Mouse (Mus musculus) bone marrow macrophage, adult 2 months (primary cell): ENCODE measurements around the gene Fermt3. TPM values are rescaled to one million over a fixed set of nuclear protein-coding genes. Genes with fewer than 3 reads are reported as not detected.

ENCODE experiments used
- H3K27ac ChIP-seq: 2 replicates; pipeline ENCODE4 v1.5.1; 2012; ENCODE audit warnings: low read depth, low read length; ENCODE audit not compliant: insufficient read depth
- H3K4me1 ChIP-seq: 2 replicates; pipeline ENCODE4 v1.6.1; 2012; ENCODE audit warnings: low read length; ENCODE audit not compliant: control insufficient read depth, insufficient read depth
- H3K4me3 ChIP-seq: 2 replicates; pipeline ENCODE4 v1.5.1; 2012; ENCODE audit warnings: mild to moderate bottlenecking, low read length, moderate library complexity; ENCODE audit not compliant: insufficient read depth
- CTCF ChIP-seq: IDR thresholded peaks from 2 replicates; pipeline ENCODE4 v1.5.1; 2012; ENCODE audit warnings: low read depth, mild to moderate bottlenecking, low read length, moderate library complexity
- POLR2A ChIP-seq: IDR thresholded peaks from 2 replicates; pipeline ENCODE4 v1.6.1; 2012; ENCODE audit warnings: mild to moderate bottlenecking, low read depth, low read length, borderline replicate concordance
- polyA plus RNA-seq: library from polyadenylated mRNA; stranded (reverse); fragments of >200 nt; gene quantifications from 2 replicates; pipeline ENCODE4 v1.2.4, GENCODE M21; 2012; ENCODE audit not compliant: missing spikeins, insufficient read depth, insufficient read length

Gene Fermt3
- polyA plus RNA-seq: 179 and 190 TPM in 2 replicates

DNA sequence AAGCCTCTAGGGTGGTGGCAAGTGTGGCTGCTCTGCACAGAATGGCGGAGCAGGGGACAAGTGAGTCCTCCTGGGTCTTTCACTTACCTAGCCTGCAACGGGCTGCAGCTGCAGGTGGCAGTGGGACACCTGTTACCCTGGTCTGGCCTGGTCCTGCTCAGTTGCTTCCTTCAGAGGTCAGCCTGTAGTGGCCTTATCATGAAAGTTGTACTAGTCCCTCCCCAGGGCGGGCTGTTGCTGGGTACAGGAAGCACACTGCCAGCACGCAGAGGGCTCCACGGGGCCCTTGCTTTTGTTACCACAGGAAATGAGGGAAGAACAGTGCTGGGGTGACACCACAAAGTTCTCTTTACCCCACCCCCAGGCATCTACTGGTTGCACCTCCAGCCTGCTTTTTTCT lies at the start of gene Fermt3:
Gene Fermt3, minus strand, starts transcription at position 279 of the 400 bp plus-strand sequence.
- TF ChIP-seq CTCF: no peak
- TF ChIP-seq POLR2A: no peak
- Histone ChIP-seq H3K27ac (peak within 1 kb of the TSS; percentile 99), H3K4me3 (peak within 1 kb of the TSS; percentile 75), H3K4me1 (peaks cover 19% of the 10 kb centered on the region)

DNA sequence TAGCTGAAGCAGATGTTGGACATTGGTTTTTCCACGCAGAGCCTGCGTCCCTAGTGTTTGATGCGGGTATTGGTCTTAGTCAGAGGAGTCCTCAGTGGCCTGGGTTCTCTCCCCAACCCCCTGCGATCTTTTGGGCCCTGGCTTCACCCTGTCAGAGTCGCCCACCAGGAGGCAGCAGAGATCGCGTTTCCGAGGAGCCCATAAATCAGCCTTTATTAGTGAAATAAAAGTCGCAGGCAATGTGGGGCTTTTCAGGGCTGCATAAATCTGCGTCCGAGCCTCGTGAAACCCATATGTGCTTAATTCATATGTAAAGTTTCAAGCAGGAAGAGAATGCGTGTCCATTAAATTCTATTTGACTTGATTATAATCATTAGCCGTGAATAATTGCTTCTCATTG lies 48.9 kb upstream of the Fermt3 start:
- Histone ChIP-seq H3K4me1 (peaks cover 12% of the 10 kb centered on the region), H3K27ac (no peak overlapping the region), H3K4me3 (no peak overlapping the region)
- TF ChIP-seq POLR2A (no peak), CTCF (peak; percentile 85)

DNA sequence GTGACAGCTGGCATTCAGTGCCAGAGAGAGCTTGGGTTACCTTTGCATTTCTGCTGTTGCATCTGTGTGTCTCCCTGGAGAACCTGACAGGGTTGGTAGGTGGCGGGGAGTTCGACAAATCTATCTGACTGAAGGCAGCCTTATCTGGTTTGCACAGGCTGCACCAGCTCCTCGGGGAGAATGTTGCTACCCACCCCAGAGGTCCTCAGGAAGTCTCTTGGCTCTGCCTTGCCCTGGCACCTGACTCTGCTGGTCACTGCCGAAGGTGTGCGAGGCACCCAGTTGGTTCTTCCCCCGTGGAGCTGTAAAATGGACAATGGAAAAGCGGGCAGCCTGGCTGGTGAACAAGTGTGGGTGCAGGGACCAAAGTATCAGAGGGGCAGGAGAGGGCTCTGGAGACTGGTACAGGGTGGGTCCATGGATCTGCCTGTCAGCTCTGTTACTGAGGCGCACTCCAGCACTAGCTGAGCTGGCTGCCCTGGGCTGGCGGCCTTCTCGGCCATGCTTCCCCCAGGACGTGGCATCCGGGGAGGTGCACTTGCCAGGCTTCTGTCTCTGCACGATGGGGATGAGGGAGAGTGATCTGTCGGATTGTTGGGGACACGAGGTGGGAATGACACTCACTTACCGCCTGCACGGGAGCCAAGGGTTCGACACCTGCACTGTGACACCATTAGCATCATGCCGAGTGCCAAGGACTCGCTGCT lies 48.2 kb upstream of the Fermt3 start:
- Histone ChIP-seq H3K4me3 (no peak overlapping the region), H3K27ac (no peak overlapping the region), H3K4me1 (peaks cover 12% of the 10 kb centered on the region)
- TF ChIP-seq CTCF (no peak), POLR2A (no peak)

DNA sequence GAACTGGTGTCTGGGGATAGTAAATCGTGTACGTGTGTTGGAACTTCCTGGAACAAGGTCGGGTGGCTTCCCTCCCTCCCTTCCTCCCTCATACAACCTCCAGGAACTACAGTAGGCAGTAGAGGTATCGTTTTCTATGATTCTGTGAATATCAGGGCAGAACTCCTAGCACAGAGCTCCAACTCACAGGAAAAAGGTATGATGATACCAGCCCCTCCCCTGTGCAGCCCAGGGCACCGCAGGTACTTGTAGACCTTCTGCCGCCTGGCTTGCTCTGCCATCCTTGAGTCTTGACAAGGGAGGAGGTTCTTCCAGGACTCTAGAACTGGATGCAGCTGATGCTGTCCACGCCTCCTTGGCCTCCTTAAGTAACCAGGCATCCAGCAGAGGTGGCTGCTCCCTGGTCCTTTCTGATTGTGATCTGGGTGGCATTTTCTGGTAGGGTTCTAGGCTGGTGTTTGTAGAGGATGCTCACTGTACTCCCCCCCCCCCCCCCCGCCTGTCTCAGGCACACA lies 47.6 kb upstream of the Fermt3 start:
- H3K4me1 ChIP-seq: peaks cover 12% of the 10 kb centered on the region
- no peak for TF ChIP-seq CTCF
- TF ChIP-seq POLR2A: no peak
- no peak overlapping the region for H3K4me3 ChIP-seq
- H3K27ac ChIP-seq: 0 out of 2 replicates have a peak overlapping the region, but pooled peaks have one; percentile 4

DNA sequence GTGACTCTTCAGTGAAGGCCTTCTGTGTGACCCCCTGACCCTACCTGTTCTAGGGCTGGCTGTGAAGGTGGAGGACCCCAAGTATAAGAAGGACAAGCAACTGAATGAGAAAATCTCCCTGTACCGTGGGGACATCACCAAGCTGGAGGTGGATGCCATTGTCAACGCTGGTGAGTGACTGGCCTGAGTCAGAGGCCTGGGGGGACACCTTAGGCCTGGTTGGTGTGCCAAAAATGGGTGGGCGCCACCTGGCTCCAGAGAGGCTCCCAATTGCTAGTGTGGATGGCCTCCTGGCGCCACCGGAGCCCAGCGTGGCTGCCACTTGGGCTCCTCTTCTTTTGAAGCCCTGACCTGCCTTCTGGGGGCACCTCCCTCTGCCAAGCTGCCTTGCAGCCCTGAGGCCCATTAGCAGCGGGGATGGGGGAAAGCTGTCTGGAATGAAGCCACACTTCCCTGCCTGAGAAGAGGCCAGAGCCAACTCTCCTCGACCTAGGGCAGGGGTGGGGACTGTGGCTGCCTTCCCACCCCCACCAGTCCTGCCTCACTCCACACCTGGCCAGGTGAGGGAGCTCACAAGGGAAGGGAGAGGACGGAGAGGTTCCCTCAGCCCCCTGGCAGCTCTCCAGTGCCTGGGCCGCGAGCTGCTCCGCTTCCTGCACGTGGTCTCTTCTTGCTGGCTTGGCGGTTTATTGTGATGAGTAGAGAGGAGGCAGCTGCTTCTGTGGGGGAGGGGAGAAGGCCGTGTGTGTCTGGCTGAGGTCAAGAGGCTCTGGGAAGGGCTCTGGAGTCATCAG lies 47.0 kb upstream of the Fermt3 start:
- Histone ChIP-seq H3K27ac (peak overlapping the region; percentile 4; the same call in 1 of the 2 replicates), H3K4me1 (peaks cover 12% of the 10 kb centered on the region), H3K4me3 (no peak overlapping the region)
- no peak for TF ChIP-seq POLR2A
- no peak for TF ChIP-seq CTCF

DNA sequence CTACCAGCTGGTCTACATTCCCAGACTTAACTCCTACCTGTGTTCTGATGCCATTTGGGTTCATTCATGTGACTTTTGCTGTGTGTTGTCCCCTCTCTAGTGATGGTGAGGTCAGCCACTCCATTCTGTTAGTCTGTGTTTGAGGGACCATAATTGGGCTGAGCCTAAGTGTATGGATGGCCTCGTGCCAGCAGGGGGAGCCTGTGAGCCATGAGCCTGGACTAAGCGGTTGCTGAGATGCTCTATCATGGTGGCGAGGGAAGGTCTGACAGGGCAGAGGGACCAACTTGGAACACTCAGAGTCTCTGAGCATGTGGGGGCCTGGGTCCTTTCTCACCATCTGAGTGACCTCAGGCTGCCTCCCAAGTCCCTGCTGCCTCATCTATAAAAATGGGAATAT lies 45.3 kb upstream of the Fermt3 start:
- no peak overlapping the region for H3K27ac ChIP-seq
- TF ChIP-seq CTCF: peak; percentile 88
- TF ChIP-seq POLR2A: no peak
- no peak overlapping the region for H3K4me3 ChIP-seq
- H3K4me1 ChIP-seq: peaks cover 12% of the 10 kb centered on the region

DNA sequence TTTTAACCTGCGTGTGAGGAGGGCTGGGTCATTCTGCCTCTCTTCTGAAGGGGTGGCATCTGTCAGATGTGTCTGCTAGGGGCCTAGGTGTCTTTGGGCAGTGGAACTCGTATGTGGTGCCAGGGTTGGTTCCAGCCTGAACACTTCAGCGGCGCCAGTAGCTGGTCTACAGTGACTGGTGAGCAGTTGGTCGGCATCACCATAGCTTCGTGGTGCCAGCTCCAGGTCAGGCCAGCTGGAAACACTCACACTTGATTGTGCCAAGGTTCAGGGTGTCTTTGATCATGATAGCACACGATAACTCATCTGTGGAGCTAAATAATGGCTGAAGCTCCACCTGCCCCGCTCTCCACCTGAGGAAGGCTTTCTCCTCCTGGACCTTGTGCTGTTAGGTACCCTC lies 43.6 kb upstream of the Fermt3 start:
- TF ChIP-seq CTCF (no peak), POLR2A (no peak)
- Histone ChIP-seq H3K4me3 (no peak overlapping the region), H3K4me1 (peaks cover 17% of the 10 kb centered on the region), H3K27ac (no peak overlapping the region)

DNA sequence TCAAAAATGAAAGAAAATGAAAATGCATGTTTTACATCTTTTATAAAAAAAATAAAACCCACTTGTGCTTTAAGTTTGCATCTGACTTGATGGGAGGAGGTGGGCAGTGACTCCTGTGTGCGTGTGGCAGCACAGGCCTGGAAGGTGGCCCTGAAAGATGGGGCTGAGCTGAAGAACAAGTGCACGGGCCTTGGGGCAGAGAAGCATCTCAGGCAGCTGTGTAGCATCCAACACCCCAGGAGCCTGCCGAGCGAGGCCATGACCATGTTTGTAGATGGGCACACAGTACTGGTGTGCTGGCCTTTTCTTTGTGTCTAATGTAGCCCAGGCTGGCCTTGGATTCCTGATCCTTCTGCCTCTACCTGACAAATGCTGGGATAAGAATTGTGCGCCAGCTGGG lies 42.8 kb upstream of the Fermt3 start:
- Histone ChIP-seq H3K27ac (no peak overlapping the region), H3K4me3 (no peak overlapping the region), H3K4me1 (peaks cover 18% of the 10 kb centered on the region)
- TF ChIP-seq CTCF: no peak
- TF ChIP-seq POLR2A: no peak

DNA sequence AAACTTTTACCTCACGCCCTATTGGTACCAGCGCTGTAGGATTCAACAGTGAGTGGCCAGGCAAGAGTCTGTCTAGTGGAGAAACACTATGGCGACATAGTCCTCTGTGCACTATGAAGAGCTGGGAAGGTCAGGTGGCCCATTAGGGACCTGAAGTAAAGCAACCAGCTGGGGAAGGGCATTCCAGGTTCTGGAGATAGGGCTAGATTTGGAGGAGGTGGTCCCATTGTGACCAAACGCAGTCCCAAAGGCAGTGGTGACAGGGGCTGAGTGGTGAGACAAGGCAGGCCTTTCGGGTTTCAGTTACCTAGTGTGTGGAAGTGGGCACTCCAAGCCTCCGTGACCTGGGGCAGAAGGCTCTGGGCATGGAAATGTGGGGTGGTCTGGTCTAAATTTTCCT lies 39.3 kb upstream of the Fermt3 start:
- Histone ChIP-seq H3K27ac (no peak overlapping the region), H3K4me3 (no peak overlapping the region), H3K4me1 (peaks cover 18% of the 10 kb centered on the region)
- TF ChIP-seq POLR2A (no peak), CTCF (no peak)

DNA sequence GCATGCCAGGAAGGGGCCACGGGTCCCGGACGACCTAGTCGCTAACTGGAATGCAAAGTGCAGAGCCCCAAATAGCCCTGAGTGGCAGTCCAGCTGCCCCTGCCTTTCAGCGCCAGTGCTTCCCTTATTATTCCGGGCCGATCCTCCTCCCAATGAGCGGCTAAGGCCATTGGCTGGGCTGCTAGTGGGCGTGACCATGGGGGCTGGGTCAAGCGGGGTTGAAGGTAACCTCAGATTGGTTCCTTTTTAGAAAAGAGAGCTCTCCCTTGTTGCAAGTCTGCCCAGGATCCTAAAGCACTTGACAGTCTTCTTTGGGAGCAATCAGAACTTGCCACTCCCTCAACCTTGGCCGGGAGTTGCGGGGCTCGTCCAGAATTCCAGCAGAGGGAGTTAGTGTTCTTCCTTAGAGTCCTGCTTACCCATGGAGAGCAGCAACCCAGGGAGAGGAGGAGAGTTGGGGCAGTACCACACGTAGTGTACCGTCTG lies 38.5 kb upstream of the Fermt3 start:
- H3K4me3 ChIP-seq: peak overlapping the region; percentile 74
- peak overlapping the region; percentile 37 for H3K27ac ChIP-seq
- peak; percentile 95; the same call in 1 of the 2 replicates for TF ChIP-seq POLR2A
- no peak for TF ChIP-seq CTCF
- peaks cover 18% of the 10 kb centered on the region for H3K4me1 ChIP-seq
